Mouse (Mus musculus): ENCODE data around the gene Cox17. TPM values are rescaled to one million over a fixed set of nuclear protein-coding genes. Genes with fewer than 3 reads are reported as not detected.

Cox17 gene
- polyA plus RNA-seq, 1 experiment from 2014 or later: 147 TPM

- H3K9ac ChIP-seq (replicated peaks; ENCODE audit: low read length): no peak overlapping the region
- no peaks in the 10 kb centered on the region for H3K27me3 ChIP-seq (ENCODE audit: insufficient read depth, low read length)
- ATAC-seq (ENCODE audit: low FRiP score, low TSS enrichment): peak; percentile 44; the same call in 1 of the 2 replicates
- H3K27ac ChIP-seq (ENCODE audit: low read length): no peak overlapping the region
- H3K4me1 ChIP-seq (ENCODE audit: insufficient read depth, low read length): peaks cover 23% of the 10 kb centered on the region
- 0 out of 2 replicates have a peak, but pooled peaks cover 3% of the 10 kb centered on the region for H3K9me3 ChIP-seq (ENCODE audit: low read length)
- no peaks in the 10 kb centered on the region for H3K36me3 ChIP-seq (ENCODE audit: insufficient read depth, low read length)
- WGBS: 88% methylated on average over 6 of the region's 6 CpGs
- no peak overlapping the region for H3K4me2 ChIP-seq (replicated peaks; ENCODE audit: low read depth, low read length)
- no peak overlapping the region for H3K4me3 ChIP-seq (ENCODE audit: low read length)
These were observed 51.5 kb downstream of the Cox17 start for GRCm38 (mm10) chr16:38398266-38398665.

- Histone ChIP-seq H3K4me3 (ENCODE audit: low read length) (peak overlapping the region; percentile 37; the same call in 1 of the 2 replicates), H3K27me3 (ENCODE audit: insufficient read depth, low read length) (no peaks in the 10 kb centered on the region), H3K4me1 (ENCODE audit: insufficient read depth, low read length) (peaks cover 23% of the 10 kb centered on the region), H3K36me3 (ENCODE audit: insufficient read depth, low read length) (no peaks in the 10 kb centered on the region), H3K9ac (replicated peaks; ENCODE audit: low read length) (peak overlapping the region; percentile 69), H3K4me2 (replicated peaks; ENCODE audit: low read depth, low read length) (peak overlapping the region; percentile 66), H3K9me3 (ENCODE audit: low read length) (0 out of 2 replicates have a peak, but pooled peaks cover 3% of the 10 kb centered on the region), H3K27ac (ENCODE audit: low read length) (peak overlapping the region; percentile 88)
- WGBS: 66% methylated on average over 3 of the region's 3 CpGs
- peak; percentile 3; the same call in 1 of the 2 replicates for ATAC-seq (ENCODE audit: low FRiP score, low TSS enrichment)
These were observed 52.3 kb downstream of the Cox17 start for GRCm38 (mm10) chr16:38399076-38399475.

- peak; percentile 91 for ATAC-seq (ENCODE audit: low FRiP score, low TSS enrichment)
- no peaks in the 10 kb centered on the region for H3K36me3 ChIP-seq (ENCODE audit: insufficient read depth, low read length)
- H3K27me3 ChIP-seq (ENCODE audit: insufficient read depth, low read length): no peaks in the 10 kb centered on the region
- peak overlapping the region; percentile 88 for H3K27ac ChIP-seq (ENCODE audit: low read length)
- H3K4me2 ChIP-seq (replicated peaks; ENCODE audit: low read depth, low read length): peak overlapping the region; percentile 66
- WGBS: 6% methylated on average over 17 of the region's 17 CpGs
- 0 out of 2 replicates have a peak, but pooled peaks cover 3% of the 10 kb centered on the region for H3K9me3 ChIP-seq (ENCODE audit: low read length)
- peak overlapping the region; percentile 37 for H3K4me3 ChIP-seq (ENCODE audit: low read length)
- H3K9ac ChIP-seq (replicated peaks; ENCODE audit: low read length): peak overlapping the region; percentile 69
- peaks cover 23% of the 10 kb centered on the region for H3K4me1 ChIP-seq (ENCODE audit: insufficient read depth, low read length)
These were observed 52.9 kb downstream of the Cox17 start for GRCm38 (mm10) chr16:38399531-38400231.

GRCm38 (mm10) chr16:38400311-38400960, 53.6 kb downstream of the Cox17 start:
- Histone ChIP-seq H3K4me2 (replicated peaks; ENCODE audit: low read depth, low read length) (peak overlapping the region; percentile 66), H3K9ac (replicated peaks; ENCODE audit: low read length) (peak overlapping the region; percentile 69), H3K27me3 (ENCODE audit: insufficient read depth, low read length) (no peaks in the 10 kb centered on the region), H3K9me3 (ENCODE audit: low read length) (0 out of 2 replicates have a peak, but pooled peaks cover 3% of the 10 kb centered on the region), H3K27ac (ENCODE audit: low read length) (peak overlapping the region; percentile 88), H3K4me1 (ENCODE audit: insufficient read depth, low read length) (peaks cover 23% of the 10 kb centered on the region), H3K4me3 (ENCODE audit: low read length) (peak overlapping the region; percentile 37), H3K36me3 (ENCODE audit: insufficient read depth, low read length) (no peaks in the 10 kb centered on the region)
- WGBS: 85% methylated on average over 9 of the region's 9 CpGs
- 0 out of 2 replicates have a peak, but pooled peaks have one; percentile 2 for ATAC-seq (ENCODE audit: low FRiP score, low TSS enrichment)

- H3K4me2 ChIP-seq (replicated peaks; ENCODE audit: low read depth, low read length): no peak overlapping the region
- no peak overlapping the region for H3K4me3 ChIP-seq (ENCODE audit: low read length)
- peaks cover 17% of the 10 kb centered on the region for H3K4me1 ChIP-seq (ENCODE audit: insufficient read depth, low read length)
- H3K9ac ChIP-seq (replicated peaks; ENCODE audit: low read length): no peak overlapping the region
- no peaks in the 10 kb centered on the region for H3K36me3 ChIP-seq (ENCODE audit: insufficient read depth, low read length)
- no peak for ATAC-seq (ENCODE audit: low FRiP score, low TSS enrichment)
- no peak overlapping the region for H3K27ac ChIP-seq (ENCODE audit: low read length)
- H3K27me3 ChIP-seq (ENCODE audit: insufficient read depth, low read length): no peaks in the 10 kb centered on the region
- whole genome bisulfite sequencing: 89% methylated on average over 6 of the region's 6 CpGs
- H3K9me3 ChIP-seq (ENCODE audit: low read length): 0 out of 2 replicates have a peak, but pooled peaks cover 3% of the 10 kb centered on the region
These were observed 54.7 kb downstream of the Cox17 start for GRCm38 (mm10) chr16:38401468-38401867.

Other genes starting within 250 kb of the Cox17 start
- gene Nr1i2, start 52.2 kb upstream of the Cox17 start, polyA plus RNA-seq (2015; fragmentation: Nextera tagmentation; extraction: Ambion mirVana): 0.39 and 0.46 TPM in 2 replicates
- 0.08 and 0.26 TPM in 2 replicates for gene Maats1, start 4.8 kb upstream of the Cox17 start, polyA plus RNA-seq (2015; fragmentation: Nextera tagmentation; extraction: Ambion mirVana)
- not detected in 2 replicates for gene Gm21987, start within 50 bp of the Cox17 start, polyA plus RNA-seq (2015; fragmentation: Nextera tagmentation; extraction: Ambion mirVana)
- 0.54 and 6.7 TPM in 2 replicates for gene Popdc2, start 15.2 kb downstream of the Cox17 start, polyA plus RNA-seq (2015; fragmentation: Nextera tagmentation; extraction: Ambion mirVana)
- 9.4 and 10.0 TPM in 2 replicates for gene Pla1a, start 86.2 kb downstream of the Cox17 start, polyA plus RNA-seq (2015; fragmentation: Nextera tagmentation; extraction: Ambion mirVana)
- gene Adprh, start 105.7 kb downstream of the Cox17 start, polyA plus RNA-seq (2015; fragmentation: Nextera tagmentation; extraction: Ambion mirVana): 94.3 and 102 TPM in 2 replicates
- gene Cd80, start 108.6 kb downstream of the Cox17 start, polyA plus RNA-seq (2015; fragmentation: Nextera tagmentation; extraction: Ambion mirVana): 0.32 and 0.41 TPM in 2 replicates
- 29.7 and 34.4 TPM in 2 replicates for gene Timmdc1, start 175.7 kb downstream of the Cox17 start, polyA plus RNA-seq (2015; fragmentation: Nextera tagmentation; extraction: Ambion mirVana)
- gene Poglut1, start 203.3 kb downstream of the Cox17 start, polyA plus RNA-seq (2015; fragmentation: Nextera tagmentation; extraction: Ambion mirVana): 62.2 and 62.9 TPM in 2 replicates
- gene Tmem39a, start 211.7 kb downstream of the Cox17 start, polyA plus RNA-seq (2015; fragmentation: Nextera tagmentation; extraction: Ambion mirVana): 133 and 139 TPM in 2 replicates

Data from kidney, embryonic 16.5 days (tissue).